In the genomic region with DNA sequence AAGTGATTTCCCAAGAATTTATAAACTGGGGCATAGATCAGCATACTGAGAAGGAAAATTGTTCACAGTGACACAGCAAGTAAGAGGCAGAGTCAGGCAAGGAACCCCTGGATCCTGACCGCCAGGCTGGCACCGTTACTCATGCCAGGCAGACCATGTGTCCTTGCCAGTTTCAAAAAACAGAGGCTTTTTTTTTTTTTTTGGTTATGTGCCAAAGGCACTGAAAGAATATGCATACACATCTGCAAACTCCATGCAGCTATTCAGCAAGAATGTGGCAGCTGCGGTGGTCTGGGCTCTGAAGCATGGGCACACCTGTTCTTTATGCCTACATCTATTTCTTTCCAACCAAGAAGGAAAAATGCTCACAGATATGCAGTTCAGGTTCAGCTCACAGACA, we compare ENCODE assay signal across 20 mouse cellular contexts. TPM values are rescaled to one million over a fixed set of nuclear protein-coding genes. Genes with fewer than 3 reads are reported as not detected.
DNase-seq lines count a peak whose midpoint lies in the region; ATAC-seq lines count a peak whose summit lies in the region.
"Had no signal": no experiment of that assay in that cellular context is flagged by ENCODE, and none has a peak within 500 bp of the region (broad histone marks: within the 10 kb centered on the region; RNA-seq: fewer than 3 reads in every experiment).

No protein-coding gene starts in this region.

- DNase-seq in forebrain, embryonic 14.5 days (ENCODE audit: low spot score): peak; percentile 43
- DNase-seq in forebrain, embryonic 11.5 days (ENCODE audit: low spot score): no peak
- DNase-seq in midbrain, embryonic 14.5 days: peak; percentile 12
- no peak for DNase-seq in midbrain, embryonic 10.5 days (ENCODE audit: low spot score)
- peak; percentile 69 for DNase-seq in adrenal gland, postnatal 14 days
- no peak for DNase-seq in gastrocnemius, postnatal 14 days
- DNase-seq in right cerebral cortex, postnatal 25 days: no peak
- DNase-seq: B cell, adult 2 months; cerebellum, adult 9-10 months; heart, adult 11 months; heart, postnatal 14 days; kidney, adult 8-10 months; left cerebral cortex, postnatal 4 days; lung, adult 2 months; thymus, postnatal 4 days had no signal

- WGBS in forebrain, embryonic 14.5 days: 63% methylated on average over 3 of the region's 3 CpGs
- 95% methylated on average over 3 of the region's 3 CpGs for WGBS in forebrain, embryonic 11.5 days
- WGBS in midbrain, embryonic 14.5 days: 82% methylated on average over 3 of the region's 3 CpGs
- WGBS in midbrain, embryonic 10.5 days: 99% methylated on average over 3 of the region's 3 CpGs

- H3K27ac ChIP-seq in forebrain, embryonic 14.5 days (ENCODE audit: low read depth, low read length): no peak overlapping the region
- H3K27ac ChIP-seq in forebrain, embryonic 11.5 days (ENCODE audit: low read depth, low read length): no peak overlapping the region
- H3K27ac ChIP-seq in midbrain, embryonic 14.5 days (replicated peaks; ENCODE audit: low read depth, low read length): no peak overlapping the region
- no peak overlapping the region for H3K27ac ChIP-seq in midbrain, embryonic 10.5 days (replicated peaks)
- H3K27ac ChIP-seq: left cerebral cortex, adult 2 months; neural tube, embryonic 12.5 days had no signal

- intact Hi-C loops in gastrocnemius, postnatal 14 days (cut with DNase I; ENCODE audit: low total_unique reads): no loop called here

- 0 out of 2 replicates have a peak, but pooled peaks have one; percentile 18 for ATAC-seq in forebrain, embryonic 14.5 days
- no peak for ATAC-seq in forebrain, embryonic 11.5 days (replicated peaks; ENCODE audit: low FRiP score)
- ATAC-seq in midbrain, embryonic 14.5 days (ENCODE audit: low FRiP score, low TSS enrichment): no peak

- no peak overlapping the region for H3K4me3 ChIP-seq in forebrain, embryonic 14.5 days (ENCODE audit: low read depth, low read length)
- no peak overlapping the region for H3K4me3 ChIP-seq in forebrain, embryonic 11.5 days (ENCODE audit: low read depth, low read length)
- H3K4me3 ChIP-seq in midbrain, embryonic 14.5 days (replicated peaks; ENCODE audit: low read depth, low read length): no peak overlapping the region
- H3K4me3 ChIP-seq in midbrain, embryonic 10.5 days: no peak overlapping the region
- H3K4me3 ChIP-seq: heart, embryonic 12.5 days; left cerebral cortex, adult 2 months; megakaryocyte, embryonic 14.5 days; neural tube, embryonic 12.5 days had no signal

- H3K9ac ChIP-seq in forebrain, embryonic 14.5 days (ENCODE audit: low read length): no peak overlapping the region
- no peak overlapping the region for H3K9ac ChIP-seq in forebrain, embryonic 11.5 days (ENCODE audit: low read length)
- H3K9ac ChIP-seq in midbrain, embryonic 14.5 days (replicated peaks; ENCODE audit: low read length): no peak overlapping the region
- H3K9ac ChIP-seq: heart, embryonic 12.5 days; neural tube, embryonic 12.5 days had no signal

- H3K27me3 ChIP-seq in forebrain, embryonic 14.5 days (replicated peaks; ENCODE audit: control insufficient read depth, insufficient read depth, low read length): no peaks in the 10 kb centered on the region
- no peaks in the 10 kb centered on the region for H3K27me3 ChIP-seq in forebrain, embryonic 11.5 days (ENCODE audit: control insufficient read depth, insufficient read depth, low read length)
- H3K27me3 ChIP-seq in midbrain, embryonic 14.5 days (ENCODE audit: control insufficient read depth, insufficient read depth, low read length): no peaks in the 10 kb centered on the region
- no peaks in the 10 kb centered on the region for H3K27me3 ChIP-seq in midbrain, embryonic 10.5 days (ENCODE audit: low read depth, poor library complexity, severe bottlenecking)
- H3K27me3 ChIP-seq: heart, embryonic 12.5 days; neural tube, embryonic 12.5 days had no signal

- no peaks in the 10 kb centered on the region for H3K4me1 ChIP-seq in forebrain, embryonic 14.5 days (ENCODE audit: control insufficient read depth, insufficient read depth, low read length)
- H3K4me1 ChIP-seq in forebrain, embryonic 11.5 days (replicated peaks; ENCODE audit: control insufficient read depth, insufficient read depth, low read length): no peaks in the 10 kb centered on the region
- H3K4me1 ChIP-seq in midbrain, embryonic 14.5 days (ENCODE audit: control insufficient read depth, insufficient read depth, low read length): no peaks in the 10 kb centered on the region
- H3K4me1 ChIP-seq in midbrain, embryonic 10.5 days: no peaks in the 10 kb centered on the region
- H3K4me1 ChIP-seq: neural tube, embryonic 12.5 days had no signal

- no peaks in the 10 kb centered on the region for H3K36me3 ChIP-seq in forebrain, embryonic 14.5 days (ENCODE audit: control insufficient read depth, insufficient read depth, low read length)
- H3K36me3 ChIP-seq in forebrain, embryonic 11.5 days (ENCODE audit: control insufficient read depth, insufficient read depth, low read length): no peaks in the 10 kb centered on the region
- H3K36me3 ChIP-seq in midbrain, embryonic 14.5 days (ENCODE audit: control insufficient read depth, insufficient read depth, low read length): no peaks in the 10 kb centered on the region
- no peaks in the 10 kb centered on the region for H3K36me3 ChIP-seq in midbrain, embryonic 10.5 days
- H3K36me3 ChIP-seq: heart, embryonic 12.5 days; neural tube, embryonic 12.5 days had no signal

- no peaks in the 10 kb centered on the region for H3K9me3 ChIP-seq in forebrain, embryonic 14.5 days (replicated peaks; ENCODE audit: control insufficient read depth, low read length)
- H3K9me3 ChIP-seq in forebrain, embryonic 11.5 days (ENCODE audit: control insufficient read depth, low read length): no peaks in the 10 kb centered on the region
- H3K9me3 ChIP-seq in midbrain, embryonic 14.5 days (ENCODE audit: control insufficient read depth, low read length): no peaks in the 10 kb centered on the region
- no peaks in the 10 kb centered on the region for H3K9me3 ChIP-seq in midbrain, embryonic 10.5 days (replicated peaks)
- H3K9me3 ChIP-seq: heart, embryonic 12.5 days; neural tube, embryonic 12.5 days had no signal

- H3K4me2 ChIP-seq in forebrain, embryonic 14.5 days (ENCODE audit: low read length): no peak overlapping the region
- no peak overlapping the region for H3K4me2 ChIP-seq in forebrain, embryonic 11.5 days (ENCODE audit: low read depth, low read length, severe bottlenecking)
- H3K4me2 ChIP-seq in midbrain, embryonic 14.5 days (ENCODE audit: low read length): no peak overlapping the region
- H3K4me2 ChIP-seq: heart, embryonic 12.5 days; liver, embryonic 11.5 days; neural tube, embryonic 12.5 days had no signal

RNA-seq across cellular contexts. Expression of gene Jam3, which starts 58.8 kb away (rescaled TPM):
- polyA plus RNA-seq in forebrain, embryonic 14.5 days (2014; fragmentation: Nextera tagmentation; extraction: Ambion mirVana): 66.6 and 72.1 TPM in 2 replicates
- polyA plus RNA-seq in forebrain, embryonic 11.5 days (2014; fragmentation: Nextera tagmentation; extraction: Ambion mirVana): 168 and 176 TPM in 2 replicates
- 46.9 and 62.4 TPM in 2 replicates for polyA plus RNA-seq in midbrain, embryonic 14.5 days (2014; fragmentation: Nextera tagmentation; extraction: Ambion mirVana)
- 146 and 147 TPM in 2 replicates for polyA plus RNA-seq in midbrain, embryonic 10.5 days (2016; fragmentation: Nextera tagmentation; extraction: Ambion mirVana)
- 30.9 and 38.4 TPM in 2 replicates for total RNA-seq in adrenal gland, postnatal 14 days (2021)
- 10 to 100 TPM; 19.2 to 21.2 TPM for total RNA-seq in gastrocnemius, postnatal 14 days (2021)

Comparison
In these comparisons a context has a peak if more than half of its experiments do, and no peak if none do; other contexts are left out.
1. DNase-seq: peak in forebrain, embryonic 14.5 days (single experiment), midbrain, embryonic 14.5 days (single experiment) and adrenal gland, postnatal 14 days (single experiment); none in forebrain, embryonic 11.5 days (single experiment), midbrain, embryonic 10.5 days (single experiment), gastrocnemius, postnatal 14 days (single experiment) and right cerebral cortex, postnatal 25 days (single experiment).